8 mouse cellular contexts compared by ENCODE assay signal in the genomic region with DNA sequence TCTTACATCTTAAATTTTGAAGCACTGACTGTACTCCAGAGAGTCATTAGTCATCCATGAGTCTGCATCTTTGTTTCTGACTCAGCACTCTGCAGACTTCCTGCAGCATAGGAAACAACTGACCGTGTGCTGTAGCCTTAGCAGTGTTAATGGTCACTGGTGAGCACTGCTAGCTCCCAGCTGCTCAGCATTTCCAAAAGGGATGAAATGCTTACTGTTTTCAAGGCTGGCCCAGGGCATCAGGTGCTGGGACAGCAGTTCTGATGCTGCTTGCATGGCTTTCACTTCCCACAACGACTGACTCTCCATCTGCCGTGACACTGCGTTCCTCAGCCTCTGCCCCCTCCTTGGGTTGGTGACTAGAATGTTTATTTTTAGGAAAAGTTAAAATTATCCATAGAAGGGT. TPM values are rescaled to one million over a fixed set of nuclear protein-coding genes. Genes with fewer than 3 reads are reported as not detected.
DNase-seq lines count a peak whose midpoint lies in the region; ATAC-seq lines count a peak whose summit lies in the region.

No protein-coding gene starts in this region.

- peak; percentile 59 to 80 for DNase-seq in adrenal gland, adult (ENCODE audit: inconsistent age in 2 of 2, low spot score in 1 of 2)
- DNase-seq in adrenal gland, adult 8-10 months = no peak
- peak; percentile 21 to 28 for DNase-seq in left cerebral cortex, adult 18-20 months (ENCODE audit: low spot score in 2 of 2)
- DNase-seq in left cerebral cortex, adult 11 months (ENCODE audit: low spot score) = no peak
- DNase-seq in brain, adult 2 months (ENCODE audit: low read depth, low spot score) = peak; percentile 80
- peak; percentile 2 for DNase-seq in monocyte, adult 2 months (ENCODE audit: low read depth in 1 of 2, low spot score in 2 of 2)
- no peak for DNase-seq in neural tube, embryonic 10.5 days (ENCODE audit: extremely low spot score, low spot score)

- peak; percentile 82 to 88 for ATAC-seq in hematopoietic stem cell, adult 5-6 weeks (replicated peaks in 1 of 2; ENCODE audit: insufficient read depth in 1 of 2, low FRiP score in 2 of 2, low TSS enrichment in 1 of 2, low read depth in 1 of 2, poor library complexity in 2 of 2, severe bottlenecking in 2 of 2)

RNA-seq across cellular contexts. Expression of a gene that starts 29.8 kb away (rescaled TPM):
- 10 to 100 TPM in 3 of 4 experiments, 1 to 10 TPM in 1; 7.0 to 16.9 (median 16.2) TPM for total RNA-seq in adrenal gland, adult 8-10 months (2022)
- 10 to 100 TPM; 14.1 to 20.4 TPM for total RNA-seq in left cerebral cortex, adult 18-20 months (2021)
- 14.2 and 18.0 TPM in 2 replicates for total RNA-seq in hematopoietic stem cell, adult 5-6 weeks (2017)

RNA-seq across cellular contexts. Expression of a gene that starts 29.8 kb away (rescaled TPM):
- 10 to 100 TPM; 12.5 to 27.4 (median 22.2) TPM for total RNA-seq in adrenal gland, adult 8-10 months (2022)
- 10 to 100 TPM; 28.5 to 29.5 TPM for total RNA-seq in left cerebral cortex, adult 18-20 months (2021)
- 7.1 and 10.8 TPM in 2 replicates for total RNA-seq in hematopoietic stem cell, adult 5-6 weeks (2017)

RNA-seq across cellular contexts. Expression of a gene that starts 30.0 kb away (rescaled TPM):
- 1 to 10 TPM; 6.5 to 8.8 (median 7.3) TPM for total RNA-seq in adrenal gland, adult 8-10 months (2022)
- 1 to 10 TPM; 8.1 to 8.3 TPM for total RNA-seq in left cerebral cortex, adult 18-20 months (2021)
- 6.5 and 6.8 TPM in 2 replicates for total RNA-seq in hematopoietic stem cell, adult 5-6 weeks (2017)

RNA-seq across cellular contexts. Expression of a gene that starts 35.5 kb away (rescaled TPM):
- 10 to 100 TPM in 2 of 4 experiments, 1 to 10 TPM in 1, not detected in 1; 6.7 to 19.6 (median 15.6) TPM for total RNA-seq in adrenal gland, adult 8-10 months (2022)
- total RNA-seq in left cerebral cortex, adult 18-20 months (2021) = 10 to 100 TPM; 26.9 to 32.8 TPM
- total RNA-seq in hematopoietic stem cell, adult 5-6 weeks (2017) = not detected in 2 replicates

Comparison
In these comparisons a context has a peak if more than half of its experiments do, and no peak if none do; other contexts are left out.
1. DNase-seq: peak in adrenal gland, adult (2 of 2), left cerebral cortex, adult 18-20 months (2 of 2), brain, adult 2 months (single experiment) and monocyte, adult 2 months (2 of 2); none in adrenal gland, adult 8-10 months (single experiment), left cerebral cortex, adult 11 months (single experiment) and neural tube, embryonic 10.5 days (single experiment).